Mouse (Mus musculus) megakaryocyte-erythroid progenitor cell, adult 5-6 weeks (primary cell): ENCODE measurements at regions not wholly inside any gene's neighbourhood (a gene's known extent, or its start where the extent isn't known, plus 50 kb on each side); places are given as distances from the start of the nearest gene placed in this dataset.

Experiments used
- ATAC-seq: replicated peaks from 2 replicates; pipeline ENCODE4 v1.8.0; 2016; ENCODE audit warnings: mild to moderate bottlenecking, inconsistent platforms; ENCODE audit not compliant: severe bottlenecking, poor library complexity, low FRiP score, low TSS enrichment

- no peak for ATAC-seq
Measured at GRCm38 (mm10) chr13:42494371-42494770, 186.1 kb upstream of the Phactr1 start.

- no peak for ATAC-seq
Measured at GRCm38 (mm10) chr13:42498351-42498750, 182.1 kb upstream of the Phactr1 start.

DNA sequence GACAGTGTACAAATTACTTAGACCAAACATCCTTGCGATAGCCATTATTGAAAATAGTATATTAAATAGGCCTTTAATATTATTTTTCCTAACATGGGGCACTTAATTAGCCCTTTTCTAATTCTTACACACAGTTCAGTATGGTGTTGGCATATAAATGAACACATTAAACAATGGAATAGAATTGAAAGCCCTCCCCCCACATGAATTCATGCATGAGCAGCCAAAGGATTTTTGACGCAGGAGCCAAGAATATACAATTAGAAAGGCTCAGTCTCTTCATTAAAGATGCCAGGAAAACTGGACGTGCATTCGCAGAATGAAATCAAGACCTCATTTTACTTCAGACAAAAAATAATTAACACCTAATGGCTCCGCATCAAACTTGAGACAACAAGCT, 172.9 kb upstream of the Phactr1 start:
- ATAC-seq = no peak

- ATAC-seq = no peak
Measured at GRCm38 (mm10) chr13:42518686-42519085, 161.7 kb upstream of the Phactr1 start.

DNA sequence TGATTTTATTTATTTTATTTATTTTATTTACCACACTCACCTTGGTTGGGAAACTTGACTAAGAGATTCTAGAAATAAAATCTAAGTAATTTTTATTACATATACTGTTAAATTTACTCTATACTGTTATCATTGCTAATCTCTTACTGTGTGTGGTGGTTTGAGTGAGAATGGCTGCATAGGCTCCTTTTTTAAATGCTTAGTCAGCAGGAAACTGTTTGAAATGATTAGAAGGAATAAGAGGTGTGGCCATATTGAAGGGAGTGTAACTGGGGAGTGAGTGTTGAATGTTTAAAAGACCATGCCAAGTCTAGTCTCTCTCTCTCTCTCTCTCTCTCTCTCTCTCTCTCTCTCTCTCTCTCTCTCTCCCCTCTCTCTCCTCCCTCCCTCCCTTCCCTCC, 157.9 kb upstream of the Phactr1 start:
- ATAC-seq = no peak

GRCm38 (mm10) chr13:42526163-42526562, 154.3 kb upstream of the Phactr1 start:
- no peak for ATAC-seq

GRCm38 (mm10) chr13:42526966-42527365, 153.5 kb upstream of the Phactr1 start:
- no peak for ATAC-seq

DNA sequence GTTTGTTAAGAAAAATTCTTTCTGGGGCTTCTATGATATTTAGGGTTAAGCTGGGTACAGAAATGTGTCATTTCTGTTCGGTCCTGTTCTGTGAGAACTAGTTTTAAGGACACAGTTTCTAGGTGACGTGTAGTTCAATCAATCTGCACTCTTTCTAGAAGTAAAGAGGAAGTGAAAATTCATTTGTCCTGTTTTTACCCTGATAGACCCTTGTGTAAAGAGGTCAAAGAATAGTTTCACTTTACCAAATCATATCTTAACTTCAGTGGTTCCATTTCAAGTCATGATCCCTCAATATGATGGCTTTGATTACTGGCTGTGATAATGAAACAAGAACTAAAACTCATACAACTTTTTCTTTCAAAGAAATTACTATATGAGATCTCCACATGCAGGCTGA, 152.3 kb upstream of the Phactr1 start:
- ATAC-seq = no peak

DNA sequence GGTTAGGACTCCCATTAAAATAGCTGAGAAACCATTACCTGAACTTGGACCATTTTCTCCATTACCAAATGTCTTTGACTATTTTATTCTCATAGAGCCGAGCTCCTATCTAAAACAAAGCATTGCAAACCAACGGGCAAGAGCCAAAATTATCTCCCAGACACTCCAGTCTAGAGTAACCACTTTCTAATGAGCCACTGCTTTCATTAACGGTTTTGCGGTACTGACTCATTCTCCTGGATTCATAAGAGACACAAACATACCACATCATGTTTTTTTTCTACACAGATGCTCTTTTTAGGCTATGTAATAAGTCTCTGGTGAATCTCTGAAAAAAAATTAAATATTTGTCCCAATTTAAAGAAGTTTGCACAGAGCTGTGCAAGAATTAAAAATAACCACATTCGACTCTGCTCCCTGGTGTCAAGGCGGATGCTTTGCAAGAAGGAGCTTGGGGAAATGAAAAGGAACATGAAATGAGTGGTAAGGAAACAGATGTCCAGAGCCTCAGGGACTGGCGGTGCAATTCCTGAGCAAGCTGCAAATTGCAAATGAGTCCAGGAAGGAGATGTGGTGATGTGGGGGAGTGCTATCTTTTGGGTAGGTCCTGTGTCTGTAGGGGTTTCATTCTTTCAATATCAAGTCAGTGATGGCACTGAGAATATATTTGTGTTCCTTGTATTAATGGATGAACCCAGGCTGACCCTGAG, 143.8 kb upstream of the Phactr1 start:
- no peak for ATAC-seq

GRCm38 (mm10) chr13:42538046-42538445, 142.4 kb upstream of the Phactr1 start:
- ATAC-seq = no peak

DNA sequence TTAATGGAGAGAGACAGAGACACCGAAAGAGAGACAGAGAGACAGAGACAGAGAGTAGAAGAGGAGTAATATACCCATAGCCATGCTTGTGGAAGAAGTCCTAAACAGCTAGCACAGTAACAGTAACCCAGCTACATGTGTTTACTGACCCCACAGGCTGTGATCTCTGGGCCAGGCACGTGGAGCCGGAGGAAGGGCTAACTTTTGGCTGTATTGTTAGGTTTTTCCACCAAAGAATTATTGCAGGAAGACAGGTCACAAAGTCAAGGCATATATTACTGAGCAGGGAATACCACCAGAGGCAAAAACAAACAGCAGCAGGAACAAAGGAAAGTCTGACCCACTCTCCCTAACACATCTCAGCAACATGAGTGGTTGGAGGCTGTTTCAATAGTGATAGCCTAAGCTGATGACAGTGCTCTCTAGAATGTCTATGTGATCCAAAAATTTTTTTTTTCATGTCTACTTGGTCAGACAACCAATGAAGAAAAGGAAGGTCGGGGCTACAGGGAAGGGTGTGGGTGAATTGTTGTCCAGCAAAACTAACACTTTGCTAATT, 135.8 kb upstream of the Phactr1 start:
- no peak for ATAC-seq

DNA sequence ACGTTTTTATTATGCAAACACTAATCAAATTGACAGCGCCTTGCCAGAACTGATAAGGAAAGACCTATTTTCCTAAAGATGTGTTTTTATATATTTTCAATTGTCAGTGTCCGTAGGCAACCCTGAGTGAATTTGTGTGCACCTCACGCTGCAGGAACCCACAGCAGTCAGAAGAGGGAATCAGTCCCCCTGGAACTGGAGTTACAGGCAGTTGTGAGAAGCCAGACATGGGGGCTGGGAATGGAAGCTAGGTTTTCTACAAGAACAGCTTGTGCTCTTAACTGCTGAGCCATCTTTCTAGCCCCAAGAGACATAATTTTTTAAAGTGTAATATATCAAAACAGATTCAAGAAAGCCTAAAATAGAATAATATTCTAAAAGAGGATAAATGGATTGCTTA, 134.0 kb upstream of the Phactr1 start:
- no peak for ATAC-seq

DNA sequence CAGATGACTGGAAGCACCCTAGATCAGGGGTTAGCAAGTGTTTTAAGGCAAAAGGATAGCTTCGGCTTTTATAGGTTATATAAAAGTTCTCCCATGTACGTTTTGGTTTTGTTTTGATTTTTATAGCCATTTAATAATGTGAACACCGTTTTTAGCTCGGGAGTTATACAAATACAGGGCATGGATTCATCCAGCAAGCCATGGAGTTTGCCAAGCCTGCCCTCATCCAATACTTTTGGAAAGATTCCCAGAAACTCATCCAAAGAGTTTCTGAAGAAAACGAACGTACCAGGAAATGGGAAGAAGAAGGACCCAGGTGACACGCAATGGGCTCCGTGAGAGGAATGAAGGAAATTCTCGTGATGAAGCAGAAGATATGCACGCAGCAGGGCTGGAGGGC, 133.6 kb upstream of the Phactr1 start:
- ATAC-seq = no peak

DNA sequence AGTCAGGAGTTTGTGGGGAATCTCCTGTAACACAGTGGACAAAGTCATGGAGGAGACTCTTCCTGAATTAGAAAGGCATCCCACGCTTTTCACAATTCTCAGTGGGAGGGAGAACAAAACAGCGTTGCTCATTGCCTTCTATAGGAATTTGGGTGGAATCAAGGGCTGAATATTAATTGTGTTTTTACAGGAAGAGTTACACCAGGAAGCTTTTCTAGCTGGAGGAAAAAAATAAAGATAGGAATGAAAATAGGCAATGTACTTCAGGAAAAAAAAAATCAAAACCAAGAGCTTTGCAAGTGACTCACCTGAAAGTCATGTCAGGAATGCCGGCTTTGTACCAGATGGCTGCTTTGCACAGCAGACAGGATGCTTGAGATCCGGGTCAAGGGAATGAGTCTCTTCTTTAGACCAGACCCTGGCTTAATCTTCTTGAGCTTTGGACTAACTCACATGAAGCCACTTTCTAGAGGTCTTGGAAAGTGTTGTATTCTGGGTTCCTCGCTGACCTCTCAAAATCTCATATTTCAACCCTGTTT, 131.3 kb upstream of the Phactr1 start:
- ATAC-seq = no peak

- ATAC-seq = no peak
Measured at GRCm38 (mm10) chr13:42554961-42555360, 125.5 kb upstream of the Phactr1 start.

DNA sequence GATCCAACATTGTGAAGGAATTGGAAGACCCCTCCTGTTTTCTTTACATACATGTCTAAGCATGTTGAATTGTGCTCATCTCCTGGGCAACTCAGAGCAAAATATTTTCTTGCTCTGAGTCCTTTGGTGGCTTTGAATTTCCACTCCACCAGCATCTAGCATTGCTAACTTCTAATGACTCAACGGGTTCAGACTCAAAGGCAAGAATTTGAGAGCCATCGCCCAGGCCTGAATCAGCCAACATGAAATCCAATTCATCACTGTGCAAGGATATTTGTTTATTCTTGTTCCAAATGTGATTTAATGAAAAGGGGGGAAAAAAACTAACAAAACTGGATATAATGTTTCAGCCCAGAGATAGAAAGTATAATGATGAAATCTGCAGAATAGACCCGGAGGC, 121.9 kb upstream of the Phactr1 start:
- no peak for ATAC-seq

DNA sequence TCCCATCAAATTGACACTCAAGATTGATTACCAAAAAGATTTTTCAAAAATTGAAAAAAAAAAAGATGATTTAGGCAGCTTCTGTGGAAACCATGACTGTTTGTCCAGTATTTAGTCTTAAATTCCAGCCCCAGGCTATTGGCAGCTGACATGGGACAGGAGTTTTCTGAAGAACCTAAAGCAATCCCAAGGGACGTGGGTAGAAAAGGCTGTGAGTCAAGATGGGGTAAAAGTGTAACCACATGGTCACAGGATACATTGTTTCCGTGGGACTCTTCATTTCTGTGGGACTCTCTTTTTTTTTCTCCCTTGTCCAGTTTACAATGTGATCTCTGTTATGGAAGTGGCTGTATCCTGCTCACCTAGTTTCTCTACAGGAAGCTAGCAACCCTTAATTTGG, 119.0 kb upstream of the Phactr1 start:
- no peak for ATAC-seq

- no peak for ATAC-seq
Measured at GRCm38 (mm10) chr13:42565291-42566058, 114.9 kb upstream of the Phactr1 start.

- no peak for ATAC-seq
Measured at GRCm38 (mm10) chr13:42570600-42571348, 109.6 kb upstream of the Phactr1 start.

GRCm38 (mm10) chr13:42574189-42574588, 106.2 kb upstream of the Phactr1 start:
- ATAC-seq = no peak
